Mouse (Mus musculus): Measurements from ENCODE around the gene Nsf. TPM values are rescaled to one million over a fixed set of nuclear protein-coding genes. Genes with fewer than 3 reads are reported as not detected.

Gene Nsf
- polyA plus RNA-seq, 1 experiment from 2014 or later, result 47.5 TPM

GRCm38 (mm10) chr11:103984067-103984466 is 30.2 kb upstream of the Nsf start:
- H3K36me3 ChIP-seq (ENCODE audit: insufficient read depth, low read length), result peaks cover 40% of the 10 kb centered on the region

GRCm38 (mm10) chr11:103981826-103982225 is 28.0 kb upstream of the Nsf start:
- Histone ChIP-seq H3K9me3 (ENCODE audit: low read length) (no peaks in the 10 kb centered on the region), H3K4me3 (ENCODE audit: low read length) (no peak overlapping the region), H3K4me2 (replicated peaks; ENCODE audit: low read depth, low read length) (no peak overlapping the region), H3K27ac (ENCODE audit: low read length) (no peak overlapping the region), H3K9ac (replicated peaks; ENCODE audit: low read length) (no peak overlapping the region), H3K27me3 (ENCODE audit: insufficient read depth, low read length) (no peaks in the 10 kb centered on the region), H3K4me1 (ENCODE audit: insufficient read depth, low read length) (no peaks in the 10 kb centered on the region), H3K36me3 (ENCODE audit: insufficient read depth, low read length) (peaks cover 45% of the 10 kb centered on the region)
- WGBS, result 48% methylated on average over 5 of the region's 5 CpGs
- no peak for ATAC-seq (ENCODE audit: low FRiP score, low TSS enrichment)

More at GRCm38 (mm10) chr11:103984067-103984466, 30.2 kb upstream of the Nsf start:
- H3K4me3 ChIP-seq (ENCODE audit: low read length), result no peak overlapping the region
- H3K27ac ChIP-seq (ENCODE audit: low read length), result no peak overlapping the region
- no peaks in the 10 kb centered on the region for H3K27me3 ChIP-seq (ENCODE audit: insufficient read depth, low read length)
- WGBS, result 68% methylated on average over 5 of the region's 5 CpGs
- no peaks in the 10 kb centered on the region for H3K4me1 ChIP-seq (ENCODE audit: insufficient read depth, low read length)
- H3K9me3 ChIP-seq (ENCODE audit: low read length), result no peaks in the 10 kb centered on the region
- no peak overlapping the region for H3K9ac ChIP-seq (replicated peaks; ENCODE audit: low read length)
- no peak overlapping the region for H3K4me2 ChIP-seq (replicated peaks; ENCODE audit: low read depth, low read length)
- ATAC-seq (ENCODE audit: low FRiP score, low TSS enrichment), result no peak

- H3K9ac ChIP-seq (replicated peaks; ENCODE audit: low read length), result no peak overlapping the region
- no peak overlapping the region for H3K27ac ChIP-seq (ENCODE audit: low read length)
- no peak overlapping the region for H3K4me3 ChIP-seq (ENCODE audit: low read length)
- peaks cover 43% of the 10 kb centered on the region for H3K36me3 ChIP-seq (ENCODE audit: insufficient read depth, low read length)
- no peak overlapping the region for H3K4me2 ChIP-seq (replicated peaks; ENCODE audit: low read depth, low read length)
- no peaks in the 10 kb centered on the region for H3K4me1 ChIP-seq (ENCODE audit: insufficient read depth, low read length)
- no peaks in the 10 kb centered on the region for H3K9me3 ChIP-seq (ENCODE audit: low read length)
- ATAC-seq (ENCODE audit: low FRiP score, low TSS enrichment), result no peak
- 87% methylated on average over 4 of the region's 4 CpGs for WGBS
- no peaks in the 10 kb centered on the region for H3K27me3 ChIP-seq (ENCODE audit: insufficient read depth, low read length)
Measured at GRCm38 (mm10) chr11:103979381-103979780, 25.5 kb upstream of the Nsf start.

GRCm38 (mm10) chr11:103970876-103971275 is 17.0 kb upstream of the Nsf start:
- H3K27ac ChIP-seq (ENCODE audit: low read length), result no peak overlapping the region
- H3K9me3 ChIP-seq (ENCODE audit: low read length), result no peaks in the 10 kb centered on the region
- H3K9ac ChIP-seq (replicated peaks; ENCODE audit: low read length), result no peak overlapping the region
- no peak overlapping the region for H3K4me3 ChIP-seq (ENCODE audit: low read length)
- peaks cover 28% of the 10 kb centered on the region for H3K36me3 ChIP-seq (ENCODE audit: insufficient read depth, low read length)
- H3K4me1 ChIP-seq (ENCODE audit: insufficient read depth, low read length), result peaks cover 14% of the 10 kb centered on the region
- no peaks in the 10 kb centered on the region for H3K27me3 ChIP-seq (ENCODE audit: insufficient read depth, low read length)
- WGBS, result 78% methylated on average over 3 of the region's 3 CpGs
- no peak overlapping the region for H3K4me2 ChIP-seq (replicated peaks; ENCODE audit: low read depth, low read length)
- ATAC-seq (ENCODE audit: low FRiP score, low TSS enrichment), result no peak

GRCm38 (mm10) chr11:103969278-103969677 is 15.4 kb upstream of the Nsf start:
- H3K9me3 ChIP-seq (ENCODE audit: low read length), result no peaks in the 10 kb centered on the region
- no peak overlapping the region for H3K4me3 ChIP-seq (ENCODE audit: low read length)
- H3K27me3 ChIP-seq (ENCODE audit: insufficient read depth, low read length), result no peaks in the 10 kb centered on the region
- no peak overlapping the region for H3K9ac ChIP-seq (replicated peaks; ENCODE audit: low read length)
- peaks cover 23% of the 10 kb centered on the region for H3K36me3 ChIP-seq (ENCODE audit: insufficient read depth, low read length)
- H3K4me2 ChIP-seq (replicated peaks; ENCODE audit: low read depth, low read length), result no peak overlapping the region
- ATAC-seq (ENCODE audit: low FRiP score, low TSS enrichment), result no peak
- 88% methylated on average over 5 of the region's 5 CpGs for WGBS
- H3K27ac ChIP-seq (ENCODE audit: low read length), result no peak overlapping the region
- H3K4me1 ChIP-seq (ENCODE audit: insufficient read depth, low read length), result peaks cover 14% of the 10 kb centered on the region

- under 1% methylated on average over 20 of the region's 20 CpGs for WGBS
- no peaks in the 10 kb centered on the region for H3K9me3 ChIP-seq (ENCODE audit: low read length)
- peak overlapping the region; percentile 89 for H3K9ac ChIP-seq (replicated peaks; ENCODE audit: low read length)
- ATAC-seq (ENCODE audit: low FRiP score, low TSS enrichment), result no peak
- H3K36me3 ChIP-seq (ENCODE audit: insufficient read depth, low read length), result peaks cover 12% of the 10 kb centered on the region
- H3K27me3 ChIP-seq (ENCODE audit: insufficient read depth, low read length), result no peaks in the 10 kb centered on the region
- peak overlapping the region; percentile 83 for H3K4me2 ChIP-seq (replicated peaks; ENCODE audit: low read depth, low read length)
- H3K4me1 ChIP-seq (ENCODE audit: insufficient read depth, low read length), result peaks cover 14% of the 10 kb centered on the region
- peak overlapping the region; percentile 96 for H3K4me3 ChIP-seq (ENCODE audit: low read length)
- peak overlapping the region; percentile 96 for H3K27ac ChIP-seq (ENCODE audit: low read length)
Measured at GRCm38 (mm10) chr11:103967106-103967735, 13.4 kb upstream of the Nsf start.

GRCm38 (mm10) chr11:103956866-103957265 is 3.0 kb upstream of the Nsf start:
- no peak overlapping the region for H3K27ac ChIP-seq (ENCODE audit: low read length)
- H3K4me2 ChIP-seq (replicated peaks; ENCODE audit: low read depth, low read length), result no peak overlapping the region
- WGBS, result 75% methylated on average over 4 of the region's 4 CpGs
- ATAC-seq (ENCODE audit: low FRiP score, low TSS enrichment), result no peak
- no peaks in the 10 kb centered on the region for H3K36me3 ChIP-seq (ENCODE audit: insufficient read depth, low read length)
- peaks cover 18% of the 10 kb centered on the region for H3K4me1 ChIP-seq (ENCODE audit: insufficient read depth, low read length)
- no peaks in the 10 kb centered on the region for H3K27me3 ChIP-seq (ENCODE audit: insufficient read depth, low read length)
- H3K9me3 ChIP-seq (ENCODE audit: low read length), result no peaks in the 10 kb centered on the region
- no peak overlapping the region for H3K9ac ChIP-seq (replicated peaks; ENCODE audit: low read length)
- no peak overlapping the region for H3K4me3 ChIP-seq (ENCODE audit: low read length)

GRCm38 (mm10) chr11:103953032-103953895 is 592 bp downstream of the Nsf start:
- Histone ChIP-seq H3K9ac (replicated peaks; ENCODE audit: low read length) (peak overlapping the region; percentile 95), H3K4me2 (replicated peaks; ENCODE audit: low read depth, low read length) (peak overlapping the region; percentile 88), H3K27ac (ENCODE audit: low read length) (no peak overlapping the region), H3K27me3 (ENCODE audit: insufficient read depth, low read length) (no peaks in the 10 kb centered on the region), H3K9me3 (ENCODE audit: low read length) (no peaks in the 10 kb centered on the region), H3K4me1 (ENCODE audit: insufficient read depth, low read length) (peaks cover 10% of the 10 kb centered on the region), H3K36me3 (ENCODE audit: insufficient read depth, low read length) (no peaks in the 10 kb centered on the region), H3K4me3 (ENCODE audit: low read length) (peak overlapping the region; percentile 72)
- ATAC-seq (ENCODE audit: low FRiP score, low TSS enrichment), result peak; percentile 72
- WGBS, result 2% methylated on average over 32 of the region's 32 CpGs

GRCm38 (mm10) chr11:103952635-103953031 is 1.2 kb downstream of the Nsf start:
- Histone ChIP-seq H3K4me1 (ENCODE audit: insufficient read depth, low read length) (peaks cover 10% of the 10 kb centered on the region), H3K9ac (replicated peaks; ENCODE audit: low read length) (peak overlapping the region; percentile 9; the same call in 1 of the 2 replicates), H3K27me3 (ENCODE audit: insufficient read depth, low read length) (no peaks in the 10 kb centered on the region), H3K9me3 (ENCODE audit: low read length) (no peaks in the 10 kb centered on the region), H3K4me3 (ENCODE audit: low read length) (peak overlapping the region; percentile 72; the same call in 1 of the 2 replicates), H3K4me2 (replicated peaks; ENCODE audit: low read depth, low read length) (peak overlapping the region; percentile 88), H3K36me3 (ENCODE audit: insufficient read depth, low read length) (no peaks in the 10 kb centered on the region), H3K27ac (ENCODE audit: low read length) (no peak overlapping the region)
- ATAC-seq (ENCODE audit: low FRiP score, low TSS enrichment), result no peak
- 79% methylated on average over 5 of the region's 5 CpGs for WGBS

GRCm38 (mm10) chr11:103951106-103951505 is 2.8 kb downstream of the Nsf start:
- no peaks in the 10 kb centered on the region for H3K9me3 ChIP-seq (ENCODE audit: low read length)
- peaks cover 10% of the 10 kb centered on the region for H3K4me1 ChIP-seq (ENCODE audit: insufficient read depth, low read length)
- no peak overlapping the region for H3K4me3 ChIP-seq (ENCODE audit: low read length)
- no peak for ATAC-seq (ENCODE audit: low FRiP score, low TSS enrichment)
- H3K27ac ChIP-seq (ENCODE audit: low read length), result no peak overlapping the region
- no peaks in the 10 kb centered on the region for H3K36me3 ChIP-seq (ENCODE audit: insufficient read depth, low read length)
- no peak overlapping the region for H3K9ac ChIP-seq (replicated peaks; ENCODE audit: low read length)
- H3K4me2 ChIP-seq (replicated peaks; ENCODE audit: low read depth, low read length), result no peak overlapping the region
- 88% methylated on average over 7 of the region's 7 CpGs for WGBS
- H3K27me3 ChIP-seq (ENCODE audit: insufficient read depth, low read length), result no peaks in the 10 kb centered on the region
